Mouse (Mus musculus) limb, embryonic 14.5 days (tissue): ENCODE measurements around the gene Pde4dip. TPM values are rescaled to one million over a fixed set of nuclear protein-coding genes. Genes with fewer than 3 reads are reported as not detected.

Experiments
- ATAC-seq: fragments of 200-750 bp; cut with Nextera tagmentation; 2 replicates; pipeline ENCODE4 v1.8.0; 2017; ENCODE audit warnings: low read depth, moderate number of reproducible peaks, moderate TSS enrichment; ENCODE audit not compliant: low FRiP score
- DNase-seq: peaks from one replicate; pipeline ENCODE4 v3.0.0-alpha.2; 2015; ENCODE audit warnings: low spot score
- H3K27ac ChIP-seq: fragments of 300-500 bp; sonication (generic); replicated peaks from 2 replicates; pipeline ENCODE4 v1.5.1; 2014; ENCODE audit warnings: low read depth, mild to moderate bottlenecking, low read length, moderate library complexity, mixed read lengths
- H3K27me3 ChIP-seq: fragments of 300-500 bp; sonication (generic); 2 replicates; pipeline ENCODE4 v1.6.1; 2014; ENCODE audit warnings: low read length, mixed read lengths; ENCODE audit not compliant: control insufficient read depth, insufficient read depth
- H3K36me3 ChIP-seq: fragments of 300-500 bp; sonication (generic); 2 replicates; pipeline ENCODE4 v1.6.1; 2014; ENCODE audit warnings: mild to moderate bottlenecking, low read length, moderate library complexity, mixed read lengths; ENCODE audit not compliant: control insufficient read depth, insufficient read depth
- H3K4me1 ChIP-seq: fragments of 300-500 bp; sonication (generic); 2 replicates; pipeline ENCODE4 v1.6.1; 2014; ENCODE audit warnings: antibody characterized with exemption, low read length, mixed read lengths; ENCODE audit not compliant: control insufficient read depth, insufficient read depth
- H3K4me2 ChIP-seq: fragments of 300-500 bp; sonication (generic); replicated peaks from 2 replicates; pipeline ENCODE4 v1.6.1; 2014; ENCODE audit warnings: low read depth, mild to moderate bottlenecking, low read length, moderate library complexity; ENCODE audit not compliant: severe bottlenecking
- H3K4me3 ChIP-seq: fragments of 300-500 bp; sonication (generic); replicated peaks from 2 replicates; pipeline ENCODE4 v1.5.1; 2014; ENCODE audit warnings: low read length
- H3K9ac ChIP-seq: fragments of 300-500 bp; sonication (generic); 2 replicates; pipeline ENCODE4 v1.6.1; 2014; ENCODE audit warnings: mild to moderate bottlenecking, low read depth, low read length, moderate library complexity; ENCODE audit not compliant: severe bottlenecking
- H3K9me3 ChIP-seq: fragments of 300-500 bp; sonication (generic); 2 replicates; pipeline ENCODE4 v1.6.1; 2016; ENCODE audit warnings: low read length; ENCODE audit not compliant: control insufficient read depth
- POLR2A ChIP-seq: fragments of 200-500 bp; IDR thresholded peaks from 2 replicates; pipeline ENCODE4 v1.8.0; 2012; ENCODE audit warnings: inconsistent platforms, mild to moderate bottlenecking, moderate library complexity, borderline replicate concordance; ENCODE audit not compliant: insufficient read depth, insufficient read length; ENCODE audit errors: extremely low read depth
- WGBS: fragments of 180-500 bp; shearing (Covaris S2); extraction: QIAGEN DNeasy Blood & Tissue Kit; methylation state at CpG from one replicate; pipeline ENCODE4 v1.1.7; 2014; 5-methylcytosine and 5-hydroxymethylcytosine counted together
- polyA plus RNA-seq, 2 experiments: library from polyadenylated mRNA; depleted of rRNA in 1 of 2; stranded (reverse) in 1 of 2; unstranded in 1 of 2; fragments of >200 nt; fragmentation: Nextera tagmentation in 1 of 2; extraction: Ambion mirVana in 1 of 2; gene quantifications; 2 replicates each; pipeline versions ENCODE4 v1.2.1 to v1.2.3; 2012 to 2014

Pde4dip gene
- polyA plus RNA-seq, 2 experiments = 33.3 to 38.5 TPM

DNA sequence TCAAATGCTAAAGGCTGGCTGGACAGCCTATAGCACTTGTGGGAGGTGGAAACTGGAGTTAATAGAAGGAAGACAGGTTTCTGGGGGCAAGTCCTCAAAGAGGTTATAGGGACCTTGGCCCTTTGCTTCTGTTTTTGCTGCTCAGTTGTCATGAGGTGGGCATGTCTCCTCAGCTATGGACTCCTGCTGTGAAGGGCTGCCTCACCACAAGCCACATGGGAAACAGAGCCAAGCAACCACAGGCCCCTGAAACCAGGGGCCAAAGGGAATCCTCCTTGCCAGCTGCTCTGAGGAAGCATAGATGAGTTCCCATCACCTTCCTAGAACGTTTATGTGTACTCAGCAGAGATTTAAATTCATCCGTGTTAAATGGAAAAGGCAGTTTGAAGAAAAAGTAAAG is 45.9 kb downstream of the Pde4dip start:
- 60% methylated on average over 2 of the region's 2 CpGs for WGBS
- H3K9ac ChIP-seq = no peak overlapping the region
- no peak for DNase-seq
- no peak overlapping the region for H3K27ac ChIP-seq
- TF ChIP-seq POLR2A = no peak
- H3K4me3 ChIP-seq = no peak overlapping the region
- no peaks in the 10 kb centered on the region for H3K9me3 ChIP-seq
- H3K36me3 ChIP-seq = no peaks in the 10 kb centered on the region
- no peaks in the 10 kb centered on the region for H3K4me1 ChIP-seq
- no peak overlapping the region for H3K4me2 ChIP-seq
- no peak for ATAC-seq
- H3K27me3 ChIP-seq = no peaks in the 10 kb centered on the region

DNA sequence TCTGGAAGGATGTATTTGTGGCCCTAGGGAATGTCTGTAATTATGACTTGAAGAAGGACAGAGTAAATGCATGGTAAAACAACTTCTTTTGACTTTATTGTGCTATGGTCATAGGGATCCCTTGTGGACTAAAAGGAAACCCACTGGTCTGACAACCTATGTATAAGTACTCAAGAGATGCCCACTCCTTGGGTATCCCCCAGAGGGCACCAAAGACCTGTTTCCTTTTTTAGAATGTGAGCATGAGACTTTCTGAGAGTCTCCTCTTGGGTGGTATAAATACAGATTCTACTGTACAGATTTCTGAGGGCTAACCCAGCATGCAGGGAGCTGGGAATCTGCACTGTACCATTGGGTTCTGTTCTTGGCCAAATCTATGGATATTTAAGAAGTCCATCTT is 48.1 kb downstream of the Pde4dip start:
- H3K4me2 ChIP-seq = no peak overlapping the region
- H3K4me1 ChIP-seq = no peaks in the 10 kb centered on the region
- no peak for ATAC-seq
- H3K9me3 ChIP-seq = no peaks in the 10 kb centered on the region
- no peaks in the 10 kb centered on the region for H3K36me3 ChIP-seq
- no peak overlapping the region for H3K9ac ChIP-seq
- no peak for TF ChIP-seq POLR2A
- H3K27ac ChIP-seq = no peak overlapping the region
- H3K4me3 ChIP-seq = no peak overlapping the region
- H3K27me3 ChIP-seq = no peaks in the 10 kb centered on the region
- no peak for DNase-seq

DNA sequence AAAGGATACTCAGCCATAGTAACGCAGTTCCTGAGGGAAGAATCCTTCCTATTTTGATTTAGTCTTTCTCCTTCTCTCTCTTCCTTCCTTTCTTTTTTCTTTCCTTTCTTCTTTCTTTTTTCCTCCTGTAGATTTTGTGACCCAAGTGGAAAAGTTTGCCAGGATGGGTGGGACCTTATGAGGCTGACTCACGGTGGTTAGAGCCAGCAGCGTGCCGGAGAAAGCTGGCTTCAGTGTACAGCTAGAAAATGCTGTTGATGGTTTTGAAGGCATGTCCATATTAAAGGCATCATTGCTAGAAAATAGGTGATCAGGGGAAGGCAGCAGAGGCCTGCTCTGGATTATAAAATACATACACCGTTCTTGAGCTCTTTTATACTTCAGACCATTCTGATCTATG is 52.6 kb downstream of the Pde4dip start:
- no peaks in the 10 kb centered on the region for H3K36me3 ChIP-seq
- no peak for ATAC-seq
- H3K27me3 ChIP-seq = no peaks in the 10 kb centered on the region
- H3K9me3 ChIP-seq = no peaks in the 10 kb centered on the region
- H3K4me2 ChIP-seq = no peak overlapping the region
- no peak overlapping the region for H3K4me3 ChIP-seq
- DNase-seq = no peak
- H3K9ac ChIP-seq = no peak overlapping the region
- no peaks in the 10 kb centered on the region for H3K4me1 ChIP-seq
- TF ChIP-seq POLR2A = no peak
- H3K27ac ChIP-seq = no peak overlapping the region
- WGBS = 84% methylated on average over 5 of the region's 5 CpGs

DNA sequence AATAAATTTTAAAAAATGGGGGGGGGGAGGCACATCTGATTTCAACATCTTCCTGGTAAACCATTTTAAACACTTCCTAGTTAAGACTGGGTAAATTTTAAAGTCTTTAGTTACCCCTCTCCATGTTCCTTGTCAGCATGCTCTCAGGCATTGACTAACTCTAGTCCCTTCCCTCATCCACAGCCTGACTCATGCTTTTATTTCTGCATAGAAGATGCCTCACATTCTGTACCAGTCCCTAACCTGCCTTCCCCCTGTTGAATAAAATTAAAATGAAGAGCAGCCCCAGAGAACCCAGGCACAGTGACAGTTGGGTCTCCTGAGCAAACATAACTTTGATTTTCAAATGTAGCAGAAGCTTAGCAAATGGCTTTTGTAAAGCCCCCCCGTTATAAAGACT is 53.9 kb downstream of the Pde4dip start:
- H3K4me1 ChIP-seq = no peaks in the 10 kb centered on the region
- no peaks in the 10 kb centered on the region for H3K36me3 ChIP-seq
- H3K27ac ChIP-seq = no peak overlapping the region
- ATAC-seq (no peak), DNase-seq (no peak)
- H3K9ac ChIP-seq = no peak overlapping the region
- no peaks in the 10 kb centered on the region for H3K9me3 ChIP-seq
- TF ChIP-seq POLR2A = no peak
- H3K27me3 ChIP-seq = no peaks in the 10 kb centered on the region
- H3K4me2 ChIP-seq = no peak overlapping the region
- 65% methylated on average over 1 of the region's 1 CpGs for WGBS
- no peak overlapping the region for H3K4me3 ChIP-seq

DNA sequence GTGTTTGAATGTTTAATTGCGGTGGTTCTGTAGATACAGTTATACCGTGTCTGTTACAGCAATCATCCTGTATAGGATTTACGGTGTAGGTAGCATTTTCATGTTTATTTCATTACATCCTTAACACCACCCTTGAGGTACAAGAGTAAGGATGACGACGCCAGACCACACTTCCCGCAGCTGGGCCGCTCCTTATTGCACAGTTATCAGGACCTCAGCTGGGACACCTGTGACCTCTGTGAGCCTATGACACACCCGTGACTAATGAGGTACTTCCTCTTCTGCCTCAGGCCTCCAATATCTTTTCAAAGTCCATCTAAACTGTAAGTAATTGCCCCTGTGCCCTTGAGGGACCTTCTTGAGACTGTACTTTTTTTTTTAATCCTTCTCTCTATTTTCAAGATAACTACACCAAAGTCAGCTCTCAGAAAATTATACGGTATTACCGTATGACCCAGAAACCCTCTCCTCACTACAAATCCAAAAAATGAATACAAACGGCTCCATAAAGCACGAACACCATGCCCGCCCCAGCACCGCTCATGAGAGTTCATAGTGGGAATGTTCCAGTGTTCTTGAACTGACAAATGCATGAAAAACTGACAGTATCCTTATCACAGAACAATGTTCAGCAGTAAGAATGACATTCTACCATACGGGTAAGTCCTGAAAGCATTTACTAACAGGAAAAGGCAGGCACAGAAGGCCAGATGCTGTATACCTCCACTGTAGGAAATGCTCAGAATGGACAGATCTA is 56.8 kb downstream of the Pde4dip start:
- H3K4me1 ChIP-seq = no peaks in the 10 kb centered on the region
- DNase-seq (no peak), ATAC-seq (no peak)
- H3K4me2 ChIP-seq = no peak overlapping the region
- WGBS = 51% methylated on average over 15 of the region's 15 CpGs
- H3K27me3 ChIP-seq = no peaks in the 10 kb centered on the region
- no peaks in the 10 kb centered on the region for H3K36me3 ChIP-seq
- no peaks in the 10 kb centered on the region for H3K9me3 ChIP-seq
- no peak overlapping the region for H3K27ac ChIP-seq
- no peak overlapping the region for H3K4me3 ChIP-seq
- H3K9ac ChIP-seq = no peak overlapping the region
- no peak for TF ChIP-seq POLR2A
